Mouse (Mus musculus) forebrain, embryonic 15.5 days (tissue): ENCODE measurements around the gene Klk6. TPM values are rescaled to one million over a fixed set of nuclear protein-coding genes. Genes with fewer than 3 reads are reported as not detected.

Source experiments
- ATAC-seq: fragments of 200-750 bp; cut with Nextera tagmentation; replicated peaks from 2 replicates; pipeline ENCODE4 v1.8.0; 2017; ENCODE audit warnings: mild to moderate bottlenecking, moderate TSS enrichment, moderate library complexity
- H3K27ac ChIP-seq: fragments of 300-500 bp; sonication (generic); replicated peaks from 2 replicates; pipeline ENCODE4 v1.5.1; 2015; ENCODE audit warnings: mild to moderate bottlenecking, inconsistent platforms
- H3K27me3 ChIP-seq: fragments of 300-500 bp; sonication (generic); 2 replicates; pipeline ENCODE4 v1.6.1; 2015; ENCODE audit warnings: inconsistent platforms
- H3K36me3 ChIP-seq: fragments of 300-500 bp; sonication (generic); 2 replicates; pipeline ENCODE4 v1.6.1; 2015; ENCODE audit warnings: mild to moderate bottlenecking, inconsistent platforms
- H3K4me1 ChIP-seq: fragments of 300-500 bp; sonication (generic); 2 replicates; pipeline ENCODE4 v1.6.1; 2015; ENCODE audit warnings: inconsistent platforms
- H3K4me2 ChIP-seq: fragments of 300-500 bp; sonication (generic); replicated peaks from 2 replicates; pipeline ENCODE4 v1.6.1; 2015; ENCODE audit warnings: mild to moderate bottlenecking, inconsistent platforms
- H3K4me3 ChIP-seq: fragments of 300-500 bp; sonication (generic); 2 replicates; pipeline ENCODE4 v1.5.1; 2015; ENCODE audit warnings: mild to moderate bottlenecking, inconsistent platforms
- H3K9ac ChIP-seq: fragments of 300-500 bp; sonication (generic); replicated peaks from 2 replicates; pipeline ENCODE4 v1.6.1; 2015; ENCODE audit warnings: mild to moderate bottlenecking, inconsistent platforms
- H3K9me3 ChIP-seq: fragments of 300-500 bp; sonication (generic); 2 replicates; pipeline ENCODE4 v1.6.1; 2016; ENCODE audit warnings: inconsistent platforms
- WGBS: fragments of 180-500 bp; shearing (Covaris S2); methylation state at CpG from one replicate; pipeline ENCODE4 v1.1.7; 2015; ENCODE audit warnings: mixed read lengths; 5-methylcytosine and 5-hydroxymethylcytosine counted together
- polyA plus RNA-seq: library from polyadenylated mRNA; unstranded; fragments of >200 nt; fragmentation: Nextera tagmentation; extraction: Ambion mirVana; gene quantifications from 2 replicates; pipeline ENCODE4 v1.2.1, GENCODE M21; 2015

The Klk6 gene
- polyA plus RNA-seq, 1 experiment from 2014 or later, result not detected

GRCm38 (mm10) chr7:43878281-43878680 lies 54.0 kb downstream of the Klk6 start:
- Histone ChIP-seq H3K9ac (no peak overlapping the region), H3K27me3 (no peaks in the 10 kb centered on the region), H3K4me1 (no peaks in the 10 kb centered on the region), H3K36me3 (no peaks in the 10 kb centered on the region), H3K4me2 (no peak overlapping the region), H3K4me3 (no peak overlapping the region), H3K27ac (no peak overlapping the region), H3K9me3 (no peaks in the 10 kb centered on the region)
- WGBS, result 36% methylated on average over 1 of the region's 1 CpGs
- ATAC-seq, result no peak

- Histone ChIP-seq H3K4me3 (no peak within 1 kb of the TSS), H3K9ac (no peak within 1 kb of the TSS), H3K4me1 (0 out of 2 replicates have a peak, but pooled peaks cover 2% of the 10 kb centered on the region), H3K27ac (no peak within 1 kb of the TSS), H3K9me3 (no peaks in the 10 kb centered on the region), H3K4me2 (no peak within 1 kb of the TSS), H3K36me3 (no peaks in the 10 kb centered on the region), H3K27me3 (no peaks in the 10 kb centered on the region)
- WGBS, result 7% methylated on average over 3 of the region's 3 CpGs
- no peak for ATAC-seq
Observed at GRCm38 (mm10) chr7:43880912-43881311, 56.6 kb downstream of the Klk6 start, which contains the start of gene Klk4. Gene Klk4 (plus strand): TSS chr7:43881160.

Other genes with a start within 250 kb of the Klk6 start
- 15.8 and 17.9 TPM in 2 replicates for gene Zfp719, start 244.9 kb upstream of the Klk6 start, polyA plus RNA-seq
- gene Zfp819, start 217.3 kb upstream of the Klk6 start, polyA plus RNA-seq, result 0.25 and 0.27 TPM in 2 replicates
- gene Ceacam18, start 189.8 kb upstream of the Klk6 start, polyA plus RNA-seq, result not detected in 2 replicates
- gene Siglece, start 164.3 kb upstream of the Klk6 start, polyA plus RNA-seq, result 0.13 and 0.18 TPM in 2 replicates
- 29.3 and 31.1 TPM in 2 replicates for gene Ctu1, start 152.5 kb upstream of the Klk6 start, polyA plus RNA-seq
- gene Klk14, start 134.1 kb upstream of the Klk6 start, polyA plus RNA-seq, result not detected in 2 replicates
- gene Klk13, start 111.9 kb upstream of the Klk6 start, polyA plus RNA-seq, result not detected in 2 replicates
- gene Klk12, start 55.6 kb upstream of the Klk6 start, polyA plus RNA-seq, result not detected in 2 replicates
- gene Klk11, start 49.9 kb upstream of the Klk6 start, polyA plus RNA-seq, result not detected in 2 replicates
- 0.17 and 0.36 TPM in 2 replicates for gene Klk10, start 43.5 kb upstream of the Klk6 start, polyA plus RNA-seq
- not detected in 2 replicates for gene Klk9, start 32.6 kb upstream of the Klk6 start, polyA plus RNA-seq
- 4.8 and 6.4 TPM in 2 replicates for gene Klk8, start 26.9 kb upstream of the Klk6 start, polyA plus RNA-seq
- gene Klk7, start 13.2 kb upstream of the Klk6 start, polyA plus RNA-seq, result not detected in 2 replicates
- not detected in 2 replicates for gene Klk5, start 17.5 kb downstream of the Klk6 start, polyA plus RNA-seq
- gene Klk4, start 56.7 kb downstream of the Klk6 start, polyA plus RNA-seq, result 0.24 and 0.59 TPM in 2 replicates
- not detected in 2 replicates for gene Klk15, start 109.2 kb downstream of the Klk6 start, polyA plus RNA-seq
- gene Klk1b8, start 126.2 kb downstream of the Klk6 start, polyA plus RNA-seq, result not detected in 2 replicates
- gene Klk1b1, start 142.3 kb downstream of the Klk6 start, polyA plus RNA-seq, result not detected in 2 replicates
- not detected in 2 replicates for gene Klk1b9, start 151.6 kb downstream of the Klk6 start, polyA plus RNA-seq
- gene Klk1b11, start 171.4 kb downstream of the Klk6 start, polyA plus RNA-seq, result not detected in 2 replicates
- not detected in 2 replicates for gene Klk1b26, start 187.7 kb downstream of the Klk6 start, polyA plus RNA-seq
- not detected in 2 replicates for gene Klk1b27, start 227.8 kb downstream of the Klk6 start, polyA plus RNA-seq